22 mouse cellular contexts compared by ENCODE assay signal in genomic region chr13:3866355-3867052, GRCm38 (mm10). TPM values are rescaled to one million over a fixed set of nuclear protein-coding genes. Genes with fewer than 3 reads are reported as not detected.
DNase-seq lines count a peak whose midpoint lies in the region; ATAC-seq and TF ChIP-seq lines count a peak whose summit lies in the region.
"Had no signal": no experiment of that assay in that cellular context is flagged by ENCODE, and none has a peak within 500 bp of the region (broad histone marks: within the 10 kb centered on the region; RNA-seq: fewer than 3 reads in every experiment).

No protein-coding gene starts in this region.

- H3K9ac ChIP-seq in heart, embryonic 13.5 days: no peak overlapping the region
- H3K9ac ChIP-seq in liver, postnatal 0 days (replicated peaks): peak overlapping the region; percentile 44; the same call in 1 of the 2 replicates
- H3K9ac ChIP-seq: forebrain, embryonic 13.5 days had no signal

- DNase-seq in heart, postnatal 25 days (ENCODE audit: low spot score): no peak
- DNase-seq in MEL-GATA-1-ER (ENCODE audit: extremely low read depth, low read depth): peak; percentile 80
- no peak for DNase-seq in liver, postnatal 0 days
- no peak for DNase-seq in neural tube, embryonic 10.5 days (ENCODE audit: extremely low spot score, low spot score)
- no peak for DNase-seq in left cerebral cortex, adult 9 months (ENCODE audit: low spot score in 2 of 2)
- DNase-seq in layer of hippocampus, postnatal 14 days (ENCODE audit: low spot score in 2 of 2): no peak
- DNase-seq: B cell, adult 2 months; cerebellum, postnatal 14 days; kidney, adult 18-20 months; right cerebral cortex, postnatal 25 days had no signal

- 42% methylated on average over 8 of the region's 8 CpGs for WGBS in heart, embryonic 13.5 days
- 48% methylated on average over 8 of the region's 8 CpGs for WGBS in liver, postnatal 0 days (ENCODE audit: insufficient replicate concordance)

- no peaks in the 10 kb centered on the region for H3K36me3 ChIP-seq in heart, embryonic 13.5 days
- no peaks in the 10 kb centered on the region for H3K36me3 ChIP-seq in liver, postnatal 0 days (replicated peaks; ENCODE audit: insufficient read depth, low read length)
- H3K36me3 ChIP-seq: G1E had no signal

- peaks cover 15% of the 10 kb centered on the region for H3K4me1 ChIP-seq in heart, embryonic 13.5 days
- H3K4me1 ChIP-seq in liver, postnatal 0 days (ENCODE audit: insufficient read depth): peaks cover 56% of the 10 kb centered on the region
- H3K4me1 ChIP-seq: forebrain, embryonic 13.5 days had no signal

- TF ChIP-seq CTCF in liver, postnatal 0 days (IDR thresholded peaks at IDR 0.05; ENCODE audit: low read depth): no peak

- H3K4me2 ChIP-seq in heart, embryonic 13.5 days: peak overlapping the region; percentile 42
- peak overlapping the region; percentile 60 for H3K4me2 ChIP-seq in liver, postnatal 0 days (ENCODE audit: low read depth, low read length)
- H3K4me2 ChIP-seq: forebrain, embryonic 13.5 days had no signal

- no peak for ATAC-seq in heart, embryonic 13.5 days (ENCODE audit: extremely low read depth, insufficient number of reproducible peaks, low FRiP score, low TSS enrichment)
- peak; percentile 55 for ATAC-seq in erythroid progenitor cell, adult 5-6 weeks (replicated peaks; ENCODE audit: low FRiP score, poor library complexity, severe bottlenecking)
- peak; percentile 35 for ATAC-seq in liver, postnatal 0 days
- ATAC-seq: forebrain, embryonic 13.5 days had no signal

- H3K4me3 ChIP-seq in heart, embryonic 13.5 days: no peak overlapping the region
- 0 out of 2 replicates have a peak overlapping the region, but pooled peaks have one; percentile 6 for H3K4me3 ChIP-seq in liver, postnatal 0 days (ENCODE audit: low read depth, low read length)
- H3K4me3 ChIP-seq: forebrain, embryonic 13.5 days; megakaryocyte, embryonic 14.5 days; myocyte had no signal

- no peaks in the 10 kb centered on the region for H3K9me3 ChIP-seq in heart, embryonic 13.5 days
- no peaks in the 10 kb centered on the region for H3K9me3 ChIP-seq in liver, postnatal 0 days (ENCODE audit: low read length)
- H3K9me3 ChIP-seq: forebrain, embryonic 13.5 days; G1E; megakaryocyte, embryonic 14.5 days had no signal

- no peaks in the 10 kb centered on the region for H3K27me3 ChIP-seq in heart, embryonic 13.5 days (replicated peaks)
- H3K27me3 ChIP-seq in liver, postnatal 0 days (ENCODE audit: insufficient read depth, low read length): no peaks in the 10 kb centered on the region
- H3K27me3 ChIP-seq: forebrain, embryonic 13.5 days had no signal

- peak; percentile 72; the same call in 1 of the 2 replicates for TF ChIP-seq EP300 in liver, postnatal 0 days (IDR thresholded peaks at IDR 0.05; ENCODE audit: low read depth)

- intact Hi-C loops in heart, postnatal 25 days (cut with DNase I): no loop called here

- H3K27ac ChIP-seq in heart, embryonic 13.5 days (replicated peaks): peak overlapping the region; percentile 54
- H3K27ac ChIP-seq in liver, postnatal 0 days (ENCODE audit: low read depth): peak overlapping the region; percentile 93
- H3K27ac ChIP-seq: forebrain, embryonic 13.5 days had no signal

RNA-seq across cellular contexts. Expression of gene Calm5, which starts 12.5 kb away (rescaled TPM):
- polyA plus RNA-seq in heart, embryonic 13.5 days (2015; fragmentation: Nextera tagmentation; extraction: Ambion mirVana): not detected in 2 replicates
- total RNA-seq in heart, postnatal 25 days (2021): not detected
- total RNA-seq in erythroid progenitor cell, adult 5-6 weeks (2015; ENCODE audit: low replicate concordance): not detected in 2 replicates
- not detected in 2 replicates for total RNA-seq in erythroid progenitor cell, adult 5-6 weeks (2017; ENCODE audit: low replicate concordance)
- polyA plus RNA-seq in liver, postnatal 0 days (2015; fragmentation: Nextera tagmentation; extraction: Ambion mirVana): not detected in 2 replicates
- total RNA-seq in layer of hippocampus, postnatal 14 days (2021): not detected
- total RNA-seq: G1E; gastrocnemius, adult 8-10 months; hematopoietic stem cell, adult 5-6 weeks; left cerebral cortex, adult 8-10 months; liver, adult 2 months had no signal
- polyA plus RNA-seq: embryonic facial prominence, embryonic 11.5 days; forebrain, embryonic 13.5 days; G1E; liver, adult 2 months; myocyte had no signal

RNA-seq across cellular contexts. Expression of gene Calm4, which starts 28.9 kb away (rescaled TPM):
- not detected in 2 replicates for polyA plus RNA-seq in heart, embryonic 13.5 days (2015; fragmentation: Nextera tagmentation; extraction: Ambion mirVana)
- not detected for total RNA-seq in heart, postnatal 25 days (2021)
- total RNA-seq in erythroid progenitor cell, adult 5-6 weeks (2015; ENCODE audit: low replicate concordance): not detected in 2 replicates
- total RNA-seq in erythroid progenitor cell, adult 5-6 weeks (2017; ENCODE audit: low replicate concordance): not detected in 2 replicates
- polyA plus RNA-seq in liver, postnatal 0 days (2015; fragmentation: Nextera tagmentation; extraction: Ambion mirVana): not detected in 2 replicates
- total RNA-seq in layer of hippocampus, postnatal 14 days (2021): not detected
- total RNA-seq: G1E; left cerebral cortex, adult 8-10 months; liver, adult 2 months had no signal
- polyA plus RNA-seq: embryonic facial prominence, embryonic 11.5 days; forebrain, embryonic 13.5 days; G1E; liver, adult 2 months had no signal

RNA-seq across cellular contexts. Expression of gene Net1, which starts 51.5 kb away (rescaled TPM):
- polyA plus RNA-seq in heart, embryonic 13.5 days (2015; fragmentation: Nextera tagmentation; extraction: Ambion mirVana): 41.7 and 43.2 TPM in 2 replicates
- 10 to 100 TPM; 19.8 to 20.0 TPM for total RNA-seq in heart, postnatal 25 days (2021)
- 133 and 156 TPM in 2 replicates for total RNA-seq in erythroid progenitor cell, adult 5-6 weeks (2015; ENCODE audit: low replicate concordance)
- total RNA-seq in erythroid progenitor cell, adult 5-6 weeks (2017; ENCODE audit: low replicate concordance): 193 and 201 TPM in 2 replicates
- polyA plus RNA-seq in liver, postnatal 0 days (2015; fragmentation: Nextera tagmentation; extraction: Ambion mirVana): 44.9 and 46.5 TPM in 2 replicates
- 10 to 100 TPM; 24.1 to 28.6 TPM for total RNA-seq in layer of hippocampus, postnatal 14 days (2021)

RNA-seq across cellular contexts. Expression of gene Tubal3, which starts 51.6 kb away (rescaled TPM):
- polyA plus RNA-seq in heart, embryonic 13.5 days (2015; fragmentation: Nextera tagmentation; extraction: Ambion mirVana): not detected in 2 replicates
- not detected for total RNA-seq in heart, postnatal 25 days (2021)
- total RNA-seq in erythroid progenitor cell, adult 5-6 weeks (2015; ENCODE audit: low replicate concordance): not detected in 2 replicates
- total RNA-seq in erythroid progenitor cell, adult 5-6 weeks (2017; ENCODE audit: low replicate concordance): not detected in 2 replicates
- 0.08 TPM in 1 of 2 replicates, not detected in the other for polyA plus RNA-seq in liver, postnatal 0 days (2015; fragmentation: Nextera tagmentation; extraction: Ambion mirVana)
- not detected for total RNA-seq in layer of hippocampus, postnatal 14 days (2021)
- total RNA-seq: gastrocnemius, adult 8-10 months; hematopoietic stem cell, adult 5-6 weeks; left cerebral cortex, adult 8-10 months; liver, adult 2 months had no signal
- polyA plus RNA-seq: embryonic facial prominence, embryonic 11.5 days; forebrain, embryonic 13.5 days; G1E; liver, adult 2 months; myocyte; thymus, postnatal 0 days had no signal

Comparison
In these comparisons a context has a peak if more than half of its experiments do, and no peak if none do; other contexts are left out.
1. RNA of gene Net1, which starts 51.5 kb away (total RNA-seq): 133 to 201 TPM in erythroid progenitor cell, adult 5-6 weeks; 24.1 to 28.6 TPM in layer of hippocampus, postnatal 14 days and 19.8 to 20.0 TPM in heart, postnatal 25 days; every median in the first group is over 4 times any median in the second.